Mouse (Mus musculus): Measurements from ENCODE around the gene Anp32e.

DNA sequence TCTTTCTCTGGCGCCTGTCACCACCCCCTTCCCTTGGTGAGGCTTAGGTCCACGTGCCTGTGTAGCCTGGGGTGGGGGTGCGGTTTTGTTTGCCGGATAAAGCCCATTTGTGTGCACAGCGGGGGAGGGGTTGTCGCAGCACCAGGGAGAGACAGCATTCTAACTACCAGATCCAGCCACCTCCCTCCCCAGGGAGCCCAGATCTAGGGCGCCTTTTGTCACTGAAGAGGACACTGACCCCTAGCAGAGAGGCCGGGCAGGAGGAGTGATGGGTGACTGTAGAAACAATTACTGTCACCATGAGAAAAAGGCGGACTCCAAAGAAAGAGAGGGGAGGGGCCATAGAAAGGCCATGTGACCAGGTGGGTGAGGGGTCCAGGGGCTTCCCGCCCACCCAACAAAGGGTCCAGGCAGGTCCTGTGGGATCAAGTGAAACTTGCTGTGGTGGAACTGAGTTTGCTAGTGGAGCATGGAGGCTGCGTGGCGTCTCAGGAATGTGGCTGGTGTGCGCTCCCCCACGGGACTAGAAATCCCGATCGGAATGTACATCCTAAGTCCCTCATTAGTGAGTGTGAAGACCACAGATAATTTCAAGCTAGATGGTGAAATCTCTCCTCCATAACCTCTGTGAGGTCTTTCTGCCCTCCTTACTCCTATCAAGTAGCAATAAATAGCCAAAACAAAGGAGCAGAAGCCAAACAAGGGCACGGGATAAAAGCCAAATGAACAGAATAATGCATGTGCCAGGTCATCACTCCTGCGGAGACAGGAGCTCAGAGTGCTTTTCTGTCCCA lies 23.7 kb upstream of the Anp32e start:
- TF ChIP-seq GATA1 (IDR thresholded peaks at IDR 0.05; ENCODE audit: low read length) (no peak), TAL1 (IDR thresholded peaks at IDR 0.05; ENCODE audit: low read length) (no peak)
